Mouse (Mus musculus) C2C12 (cell line): Measurements from ENCODE around the gene Mex3d. TPM values are rescaled to one million over a fixed set of nuclear protein-coding genes. Genes with fewer than 3 reads are reported as not detected.

Experiments used
- H3K27me3 ChIP-seq: one replicate; pipeline ENCODE4 v1.6.1; 2011; ENCODE audit not compliant: control insufficient read depth, insufficient read depth, insufficient read length
- H3K36me3 ChIP-seq: one replicate; pipeline ENCODE4 v1.6.1; 2011; ENCODE audit not compliant: control insufficient read depth, insufficient read depth
- H3K4me3 ChIP-seq: one replicate; pipeline ENCODE4 v1.5.1; 2011; ENCODE audit warnings: mild to moderate bottlenecking, control low read depth; ENCODE audit not compliant: poor library complexity, insufficient read depth, severe bottlenecking
- H3K79me2 ChIP-seq: one replicate; pipeline ENCODE4 v1.6.1; 2011; ENCODE audit not compliant: control insufficient read depth, insufficient read depth
- H3K79me3 ChIP-seq: one replicate; pipeline ENCODE4 v1.6.1; 2011; ENCODE audit warnings: low read depth, control low read depth
- H3ac ChIP-seq: one replicate; pipeline ENCODE3; 2011; ENCODE audit warnings: low read depth; ENCODE audit not compliant: control insufficient read depth, insufficient read length
- CEBPB ChIP-seq: IDR thresholded peaks from one replicate; pipeline ENCODE4 v1.6.1; 2011; ENCODE audit warnings: low read depth, mild to moderate bottlenecking, control low read depth, moderate library complexity
- CTCF ChIP-seq: IDR thresholded peaks from one replicate; pipeline ENCODE4 v1.5.1; 2011; ENCODE audit not compliant: control insufficient read depth, insufficient read depth, insufficient read length
- FOSL1 ChIP-seq: IDR thresholded peaks from one replicate; pipeline ENCODE4 v1.8.0; 2011; ENCODE audit warnings: mild to moderate bottlenecking, low read length; ENCODE audit not compliant: poor library complexity, insufficient read depth, severe bottlenecking
- MAX ChIP-seq: IDR thresholded peaks from one replicate; pipeline ENCODE4 v1.6.1; 2011; ENCODE audit warnings: mild to moderate bottlenecking, control low read depth
- MYOD1 ChIP-seq: IDR thresholded peaks from one replicate; pipeline ENCODE4 v1.6.1; 2011; ENCODE audit warnings: low read depth; ENCODE audit not compliant: control insufficient read depth, insufficient read length
- MYOG ChIP-seq: IDR thresholded peaks from one replicate; pipeline ENCODE4 v1.6.1; 2011; ENCODE audit not compliant: control insufficient read depth, insufficient read length; ENCODE audit errors: extremely low read depth
- USF1 ChIP-seq: IDR thresholded peaks from one replicate; pipeline ENCODE4 v1.6.1; 2011; ENCODE audit warnings: low read depth, mild to moderate bottlenecking, control low read depth, moderate library complexity
- microRNA-seq: library from miRNA; unstranded; fragments of <30 nt; microRNA quantifications from one replicate; pipeline ENCODE4, GENCODE M21; 2019; ENCODE audit warnings: borderline microRNAs expressed
- polyA plus RNA-seq: library from polyadenylated mRNA; unstranded; fragments of >200 nt; fragmentation: generic; extraction: Trizol; gene quantifications from one replicate; pipeline ENCODE4 v1.2.1, GENCODE M21; 2012; ENCODE audit warnings: missing spikeins

Mex3d gene
- polyA plus RNA-seq, 1 experiment: 37.4 TPM

GRCm38 (mm10) chr10:80331636-80332524, 55.6 kb downstream of the Mex3d start:
- no peaks in the 10 kb centered on the region for H3K79me2 ChIP-seq
- no peak overlapping the region for H3K4me3 ChIP-seq
- no peak for TF ChIP-seq MAX
- TF ChIP-seq MYOD1: no peak
- TF ChIP-seq CEBPB: no peak
- no peak for TF ChIP-seq MYOG
- TF ChIP-seq CTCF: no peak
- H3K79me3 ChIP-seq: no peaks in the 10 kb centered on the region
- no peak overlapping the region for H3ac ChIP-seq
- H3K36me3 ChIP-seq: no peaks in the 10 kb centered on the region
- no peaks in the 10 kb centered on the region for H3K27me3 ChIP-seq

- Histone ChIP-seq H3K4me3 (no peak overlapping the region), H3K36me3 (no peaks in the 10 kb centered on the region), H3ac (no peak overlapping the region), H3K79me2 (no peaks in the 10 kb centered on the region), H3K79me3 (no peaks in the 10 kb centered on the region), H3K27me3 (no peaks in the 10 kb centered on the region)
- TF ChIP-seq CTCF (no peak), MYOG (no peak), MYOD1 (no peak), MAX (no peak), FOSL1 (no peak), USF1 (no peak), CEBPB (no peak)
These were observed 56.6 kb downstream of the Mex3d start for GRCm38 (mm10) chr10:80330888-80331287.

Small RNAs within 50 kb of the gene (microRNA-seq; reads per million reads assigned to microRNA genes)
- not detected for gene Gm22721

Other genes with a start within 250 kb of the Mex3d start
- gene Atp5d, start 249.0 kb downstream of the Mex3d start, polyA plus RNA-seq: 720 TPM
- gene Cbarp, start 246.8 kb downstream of the Mex3d start, polyA plus RNA-seq: 12.1 TPM
- gene Midn, start 239.4 kb downstream of the Mex3d start, polyA plus RNA-seq: 77.5 TPM
- gene Cirbp, start 221.7 kb downstream of the Mex3d start, polyA plus RNA-seq: 30.9 TPM
- 33.4 TPM for gene 1600002K03Rik, start 214.7 kb downstream of the Mex3d start, polyA plus RNA-seq
- 3.2 TPM for gene Efna2, start 208.2 kb downstream of the Mex3d start, polyA plus RNA-seq
- 57.7 TPM for gene Mum1, start 161.2 kb downstream of the Mex3d start, polyA plus RNA-seq
- gene Ndufs7, start 138.5 kb downstream of the Mex3d start, polyA plus RNA-seq: 288 TPM
- 48.3 TPM for gene Gamt, start 126.6 kb downstream of the Mex3d start, polyA plus RNA-seq
- 159 TPM for gene Dazap1, start 126.2 kb downstream of the Mex3d start, polyA plus RNA-seq
- 5,397 TPM for gene Rps15, start 95.2 kb downstream of the Mex3d start, polyA plus RNA-seq
- 0.20 TPM for gene Apc2, start 91.7 kb downstream of the Mex3d start, polyA plus RNA-seq
- gene 2310011J03Rik, start 67.1 kb downstream of the Mex3d start, polyA plus RNA-seq: 62.6 TPM
- 3.2 TPM for gene Pcsk4, start 58.2 kb downstream of the Mex3d start, polyA plus RNA-seq
- 5.9 TPM for gene Reep6, start 57.7 kb downstream of the Mex3d start, polyA plus RNA-seq
- gene Adamtsl5, start 39.2 kb downstream of the Mex3d start, polyA plus RNA-seq: 18.3 TPM
- not detected for gene Plk5, start 31.2 kb downstream of the Mex3d start, polyA plus RNA-seq
- 326 TPM for gene Mbd3, start 11.9 kb upstream of the Mex3d start, polyA plus RNA-seq
- gene Uqcr11, start 19.2 kb upstream of the Mex3d start, polyA plus RNA-seq: 1,025 TPM
- 111 TPM for gene Tcf3, start 46.0 kb upstream of the Mex3d start, polyA plus RNA-seq
- gene Onecut3, start 107.2 kb upstream of the Mex3d start, polyA plus RNA-seq: not detected
- 0.13 TPM for gene Atp8b3, start 151.5 kb upstream of the Mex3d start, polyA plus RNA-seq
- 23.0 TPM for gene Rexo1, start 173.9 kb upstream of the Mex3d start, polyA plus RNA-seq
- gene Klf16, start 189.7 kb upstream of the Mex3d start, polyA plus RNA-seq: 21.0 TPM
- 103 TPM for gene Abhd17a, start 202.7 kb upstream of the Mex3d start, polyA plus RNA-seq
- 119 TPM for gene Scamp4, start 215.2 kb upstream of the Mex3d start, polyA plus RNA-seq
- gene Adat3, start 215.2 kb upstream of the Mex3d start, polyA plus RNA-seq: 11.1 TPM
- 1.0 TPM for gene Gm49322, start 218.4 kb upstream of the Mex3d start, polyA plus RNA-seq
- 165 TPM for gene Csnk1g2, start 235.2 kb upstream of the Mex3d start, polyA plus RNA-seq